Mouse (Mus musculus) C2C12 (cell line): ENCODE measurements around the gene Gm49383. TPM values are rescaled to one million over a fixed set of nuclear protein-coding genes. Genes with fewer than 3 reads are reported as not detected.

Experiments
- H3K27me3 ChIP-seq: one replicate; pipeline ENCODE4 v1.6.1; 2011; ENCODE audit not compliant: control insufficient read depth, insufficient read depth, insufficient read length
- H3K36me3 ChIP-seq: one replicate; pipeline ENCODE4 v1.6.1; 2011; ENCODE audit not compliant: control insufficient read depth, insufficient read depth
- H3K4me3 ChIP-seq: one replicate; pipeline ENCODE4 v1.5.1; 2011; ENCODE audit warnings: mild to moderate bottlenecking, control low read depth; ENCODE audit not compliant: poor library complexity, insufficient read depth, severe bottlenecking
- H3K79me2 ChIP-seq: one replicate; pipeline ENCODE4 v1.6.1; 2011; ENCODE audit not compliant: control insufficient read depth, insufficient read depth
- H3K79me3 ChIP-seq: one replicate; pipeline ENCODE4 v1.6.1; 2011; ENCODE audit warnings: low read depth, control low read depth
- H3ac ChIP-seq: one replicate; pipeline ENCODE3; 2011; ENCODE audit warnings: low read depth; ENCODE audit not compliant: control insufficient read depth, insufficient read length
- CEBPB ChIP-seq: IDR thresholded peaks from one replicate; pipeline ENCODE4 v1.6.1; 2011; ENCODE audit warnings: low read depth, mild to moderate bottlenecking, control low read depth, moderate library complexity
- CTCF ChIP-seq: IDR thresholded peaks from one replicate; pipeline ENCODE4 v1.5.1; 2011; ENCODE audit not compliant: control insufficient read depth, insufficient read depth, insufficient read length
- FOSL1 ChIP-seq: IDR thresholded peaks from one replicate; pipeline ENCODE4 v1.8.0; 2011; ENCODE audit warnings: mild to moderate bottlenecking, low read length; ENCODE audit not compliant: poor library complexity, insufficient read depth, severe bottlenecking
- MAX ChIP-seq: IDR thresholded peaks from one replicate; pipeline ENCODE4 v1.6.1; 2011; ENCODE audit warnings: mild to moderate bottlenecking, control low read depth
- MYOD1 ChIP-seq: IDR thresholded peaks from one replicate; pipeline ENCODE4 v1.6.1; 2011; ENCODE audit warnings: low read depth; ENCODE audit not compliant: control insufficient read depth, insufficient read length
- MYOG ChIP-seq: IDR thresholded peaks from one replicate; pipeline ENCODE4 v1.6.1; 2011; ENCODE audit not compliant: control insufficient read depth, insufficient read length; ENCODE audit errors: extremely low read depth
- USF1 ChIP-seq: IDR thresholded peaks from one replicate; pipeline ENCODE4 v1.6.1; 2011; ENCODE audit warnings: low read depth, mild to moderate bottlenecking, control low read depth, moderate library complexity
- long read RNA-seq, 2 experiments: library from polyadenylated mRNA; unstranded; transcript quantifications; one replicate each; pipeline ENCODE4 v2.0.0; 2019 to 2020
- polyA plus RNA-seq: library from polyadenylated mRNA; unstranded; fragments of >200 nt; fragmentation: generic; extraction: Trizol; gene quantifications from one replicate; pipeline ENCODE4 v1.2.1, GENCODE M21; 2012; ENCODE audit warnings: missing spikeins

The Gm49383 gene
- polyA plus RNA-seq = 15.4 TPM
- long read RNA-seq, experiment 1, partial matches to known transcripts = 0 of 1 reads
- long read RNA-seq, experiment 1, other reads (novel, unspliced or antisense) = 1 of 1 reads
- long read RNA-seq, experiment 2, partial matches to known transcripts = 0 of 4 reads
- long read RNA-seq, experiment 2, other reads (novel, unspliced or antisense) = 3 of 4 reads

GRCm38 (mm10) chr12:69196444-69197377 is at the start of gene Gm49383:
Gene Gm49383 (minus strand): TSS chr12:69197104.
- H3ac ChIP-seq = peak within 1 kb of the TSS; percentile 90
- H3K4me3 ChIP-seq = peak within 1 kb of the TSS; percentile 89
- TF ChIP-seq USF1 (no peak), FOSL1 (no peak), CTCF (no peak), MYOG (no peak), MYOD1 (no peak), CEBPB (no peak), MAX (no peak)
- peaks cover 63% of the 10 kb centered on the region for H3K79me3 ChIP-seq
- peaks cover 87% of the 10 kb centered on the region for H3K79me2 ChIP-seq
- peaks cover 52% of the 10 kb centered on the region for H3K36me3 ChIP-seq
- H3K27me3 ChIP-seq = no peaks in the 10 kb centered on the region

GRCm38 (mm10) chr12:69241771-69242431 is 45.0 kb upstream of the Gm49383 start:
- Histone ChIP-seq H3K79me2 (no peaks in the 10 kb centered on the region), H3K27me3 (no peaks in the 10 kb centered on the region), H3ac (peak overlapping the region; percentile 83), H3K4me3 (peak overlapping the region; percentile 57), H3K79me3 (no peaks in the 10 kb centered on the region), H3K36me3 (no peaks in the 10 kb centered on the region)
- TF ChIP-seq MYOG (no peak), FOSL1 (no peak), CTCF (no peak), USF1 (no peak), MYOD1 (no peak), MAX (no peak), CEBPB (no peak)

GRCm38 (mm10) chr12:69241405-69241770 is 44.5 kb upstream of the Gm49383 start:
- no peaks in the 10 kb centered on the region for H3K36me3 ChIP-seq
- peak overlapping the region; percentile 57 for H3K4me3 ChIP-seq
- H3K79me3 ChIP-seq = no peaks in the 10 kb centered on the region
- peak overlapping the region; percentile 83 for H3ac ChIP-seq
- TF ChIP-seq MYOG (no peak), CTCF (no peak)
- no peaks in the 10 kb centered on the region for H3K27me3 ChIP-seq
- no peaks in the 10 kb centered on the region for H3K79me2 ChIP-seq

GRCm38 (mm10) chr12:69240876-69241275 is 44.0 kb upstream of the Gm49383 start, which contains the start of gene Klhdc1:
Gene Klhdc1 (plus strand): TSS chr12:69241176.
- Histone ChIP-seq H3K36me3 (no peaks in the 10 kb centered on the region), H3K4me3 (peak within 1 kb of the TSS; percentile 57), H3K27me3 (no peaks in the 10 kb centered on the region), H3ac (peak within 1 kb of the TSS; percentile 83), H3K79me2 (no peaks in the 10 kb centered on the region), H3K79me3 (no peaks in the 10 kb centered on the region)
- no peak for TF ChIP-seq CEBPB
- TF ChIP-seq CTCF = no peak
- TF ChIP-seq USF1 = no peak
- no peak for TF ChIP-seq MYOG
- TF ChIP-seq MYOD1 = no peak

- Histone ChIP-seq H3K27me3 (no peaks in the 10 kb centered on the region), H3ac (no peak overlapping the region), H3K4me3 (no peak overlapping the region), H3K36me3 (no peaks in the 10 kb centered on the region), H3K79me3 (no peaks in the 10 kb centered on the region), H3K79me2 (no peaks in the 10 kb centered on the region)
- TF ChIP-seq CEBPB = no peak
- TF ChIP-seq USF1 = no peak
These were observed 41.4 kb upstream of the Gm49383 start for GRCm38 (mm10) chr12:69238284-69238683.

GRCm38 (mm10) chr12:69235782-69236181 is 38.9 kb upstream of the Gm49383 start:
- no peak for TF ChIP-seq CEBPB
- no peak for TF ChIP-seq USF1
- TF ChIP-seq FOSL1 = no peak
- no peak for TF ChIP-seq MYOG
- TF ChIP-seq MYOD1 = no peak
- no peak for TF ChIP-seq CTCF
- no peak for TF ChIP-seq MAX
- no peaks in the 10 kb centered on the region for H3K79me3 ChIP-seq
- H3K36me3 ChIP-seq = no peaks in the 10 kb centered on the region
- no peaks in the 10 kb centered on the region for H3K27me3 ChIP-seq
- no peaks in the 10 kb centered on the region for H3K79me2 ChIP-seq
- H3K4me3 ChIP-seq = no peak overlapping the region
- no peak overlapping the region for H3ac ChIP-seq
